Mouse (Mus musculus) NIH3T3 (cell line): ENCODE results near the gene Gm17455.

Experiments
- DNase-seq: peaks from one replicate; pipeline ENCODE4 v3.0.0-alpha.2; 2012; ENCODE audit warnings: low read depth

Gene Gm17455

GRCm38 (mm10) chr10:60399449-60399848 is at the start of gene Gm17455:
Gene Gm17455 (plus strand): TSS chr10:60399726.
- DNase-seq = no peak

GRCm38 (mm10) chr10:60350077-60350804 is 49.3 kb upstream of the Gm17455 start:
- DNase-seq = no peak

GRCm38 (mm10) chr10:60350805-60351167 is 48.7 kb upstream of the Gm17455 start:
- DNase-seq = peak; percentile 97

DNA sequence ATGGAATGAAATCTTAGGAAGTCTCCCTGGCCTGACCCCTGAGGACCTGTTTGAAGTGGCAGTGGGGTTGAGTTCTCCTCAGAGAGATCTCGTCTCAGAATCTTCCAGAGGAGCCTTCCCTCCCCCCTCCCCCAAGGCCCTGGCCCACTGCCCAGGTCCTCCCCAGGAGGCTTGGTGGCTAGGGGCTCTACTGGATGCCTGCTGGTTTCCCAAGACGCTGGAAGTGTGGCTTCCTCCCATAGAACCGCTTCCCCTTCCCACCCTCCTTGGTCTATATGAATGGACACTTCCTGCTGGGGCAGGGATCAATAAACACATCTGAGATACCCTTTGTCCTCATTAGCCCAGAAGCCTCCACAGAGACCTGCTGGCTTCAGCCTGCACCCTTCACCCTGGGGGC is 48.3 kb upstream of the Gm17455 start:
- DNase-seq = peak; percentile 63

DNA sequence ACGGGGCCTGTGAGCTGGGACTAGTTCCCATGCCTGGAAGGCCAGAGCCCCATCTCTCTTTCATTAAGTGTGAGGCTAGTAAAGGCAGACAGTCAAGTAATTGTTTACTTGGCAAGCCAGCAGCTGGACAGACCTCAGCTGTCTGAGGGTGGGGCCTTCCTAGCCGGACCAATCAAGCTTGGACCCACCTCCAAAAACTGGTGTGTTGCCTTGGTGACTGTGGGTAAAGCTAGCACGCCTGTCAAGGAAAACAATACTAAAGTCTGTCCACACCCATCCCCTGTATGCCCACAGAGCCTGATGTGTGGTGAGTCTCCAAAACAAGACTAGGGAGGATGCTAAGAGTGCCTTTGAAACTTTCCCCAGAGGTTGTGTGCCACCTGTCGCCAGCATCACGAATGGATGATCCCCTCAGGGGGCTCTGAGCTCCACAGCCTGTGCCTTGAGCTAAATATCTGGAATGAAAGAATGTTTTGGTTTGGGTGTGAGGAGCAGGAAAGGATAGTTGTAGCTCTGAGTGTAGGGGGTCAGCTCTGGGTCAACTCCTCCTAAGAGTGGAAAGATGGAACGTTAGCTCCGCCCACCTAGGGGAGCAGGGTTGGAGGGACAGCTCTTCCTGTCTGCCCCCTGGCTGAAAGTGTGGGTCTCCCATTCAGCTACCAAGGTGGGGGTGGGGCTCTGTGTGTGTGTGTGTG is 47.6 kb upstream of the Gm17455 start:
- peak; percentile 93 for DNase-seq

DNA sequence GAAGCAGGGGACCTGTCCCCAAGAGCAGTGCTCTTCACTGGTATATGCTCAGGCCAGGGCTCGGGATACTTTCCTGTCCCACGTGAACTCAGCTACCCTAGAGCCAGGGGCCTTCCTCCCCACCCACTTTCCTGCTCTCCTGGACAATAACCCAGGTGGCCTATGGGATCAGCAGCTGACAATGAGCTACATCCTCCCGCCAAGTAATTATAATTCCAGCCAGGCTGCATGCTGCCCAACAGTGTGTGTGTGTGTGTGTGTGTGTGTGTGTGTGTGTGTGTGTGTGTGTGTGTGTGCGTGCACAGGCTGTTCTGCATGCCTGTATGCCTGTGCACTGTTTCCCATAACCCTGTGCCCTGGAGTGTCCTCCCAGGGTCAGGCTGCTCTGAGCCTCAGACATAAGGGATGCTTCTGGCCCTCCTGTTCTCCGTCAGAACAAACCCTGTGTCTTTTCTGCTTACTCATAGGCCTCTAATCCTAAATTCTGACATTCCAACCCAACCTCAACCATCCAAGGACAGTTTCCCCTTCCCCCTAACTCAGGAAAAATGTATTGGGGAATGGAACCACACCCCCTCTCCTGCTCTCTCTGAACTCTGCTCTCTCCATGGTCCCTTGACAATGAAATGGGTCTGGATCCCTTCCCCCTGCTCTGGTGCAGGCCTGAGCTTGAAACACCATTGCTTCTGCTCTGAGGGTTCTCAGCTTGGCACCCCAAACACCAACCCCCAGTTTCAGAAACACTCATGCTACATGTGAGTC is 46.1 kb upstream of the Gm17455 start:
- peak; percentile 77 for DNase-seq

DNA sequence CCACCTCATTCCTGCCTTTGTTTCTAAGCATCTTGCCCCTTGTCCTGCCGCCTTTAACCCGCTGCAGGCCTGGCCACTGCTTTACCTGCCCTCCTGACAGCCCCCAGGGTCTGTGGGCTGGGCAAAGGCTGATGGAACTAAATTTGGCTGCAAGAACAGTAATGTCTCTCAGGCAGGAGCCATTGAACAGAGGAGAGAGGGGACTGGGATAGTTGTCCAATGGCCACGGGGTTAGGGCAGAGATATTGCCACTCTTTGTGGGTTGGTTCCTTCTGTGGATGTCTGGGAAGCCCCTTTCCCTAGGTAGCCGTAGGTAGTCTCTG is 45.6 kb upstream of the Gm17455 start:
- DNase-seq = no peak

DNA sequence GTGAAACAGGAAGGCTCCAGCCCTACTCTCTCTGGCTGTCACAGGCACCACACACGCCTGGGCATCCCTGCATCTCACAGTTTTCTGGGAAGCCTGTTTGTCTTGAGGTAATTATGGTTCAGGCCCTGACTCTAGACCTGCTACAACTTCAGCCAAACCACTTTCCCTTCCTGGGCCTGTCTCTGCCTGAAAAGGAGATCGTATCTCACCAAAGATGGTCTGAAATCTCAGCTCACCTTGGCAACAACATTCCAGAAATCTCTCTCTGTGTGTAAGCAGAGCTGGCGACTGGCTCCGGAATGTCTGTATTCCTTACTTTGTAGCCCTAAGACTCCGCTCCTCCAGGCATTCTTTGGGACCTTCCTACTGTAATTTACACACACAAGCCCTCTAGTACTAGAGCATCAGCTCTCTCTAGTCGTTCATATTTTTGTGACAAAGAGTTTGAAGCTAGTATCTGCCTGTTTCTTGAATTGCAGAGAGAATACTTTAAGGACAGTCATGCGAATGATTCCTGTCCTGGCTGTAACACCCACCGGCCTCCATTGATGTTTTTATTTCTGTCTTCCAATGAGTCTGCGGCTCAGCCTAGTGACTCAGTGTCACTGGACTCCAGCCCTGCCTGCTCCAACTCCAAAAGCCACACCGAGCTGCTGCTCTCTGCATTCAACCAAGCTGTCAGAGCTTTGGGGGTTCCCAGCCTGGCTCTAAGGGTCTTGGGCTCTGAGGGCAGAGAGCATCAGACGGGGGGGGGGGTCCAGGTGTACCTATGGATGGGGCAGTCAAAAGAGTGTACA is 44.4 kb upstream of the Gm17455 start:
- DNase-seq = peak; percentile 88

- DNase-seq = peak; percentile 78
These were observed 42.1 kb upstream of the Gm17455 start for GRCm38 (mm10) chr10:60357441-60357840.

DNA sequence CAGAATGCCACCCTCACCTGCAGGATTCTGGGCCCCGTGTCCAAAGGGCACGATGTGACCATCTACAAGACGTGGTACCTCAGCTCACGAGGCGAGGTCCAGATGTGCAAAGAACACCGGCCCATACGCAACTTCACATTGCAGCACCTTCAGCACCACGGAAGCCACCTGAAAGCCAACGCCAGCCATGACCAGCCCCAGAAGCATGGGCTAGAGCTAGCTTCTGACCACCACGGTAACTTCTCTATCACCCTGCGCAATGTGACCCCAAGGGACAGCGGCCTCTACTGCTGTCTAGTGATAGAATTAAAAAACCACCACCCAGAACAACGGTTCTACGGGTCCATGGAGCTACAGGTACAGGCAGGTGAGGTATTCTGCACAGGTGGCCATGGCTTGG is 41.6 kb upstream of the Gm17455 start:
- no peak for DNase-seq

DNA sequence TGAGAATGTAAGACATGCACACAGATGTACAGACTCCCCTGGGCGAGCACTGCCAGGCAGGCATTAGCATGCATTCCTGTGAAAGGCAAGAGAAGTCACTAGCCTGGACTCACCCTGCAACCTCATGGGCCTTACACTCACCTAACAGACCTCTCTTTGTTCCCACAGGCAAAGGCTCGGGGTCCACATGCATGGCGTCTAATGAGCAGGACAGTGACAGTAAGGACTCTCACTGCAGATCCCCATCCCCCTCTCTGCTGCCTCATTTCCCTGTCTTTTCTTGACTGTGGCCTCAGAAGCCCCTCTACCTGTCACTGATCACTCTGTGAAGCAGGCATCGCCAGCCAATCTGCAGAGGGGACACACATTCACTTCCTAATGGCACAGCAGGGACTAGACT is 40.8 kb upstream of the Gm17455 start:
- DNase-seq = no peak

GRCm38 (mm10) chr10:60361615-60362309 is 37.8 kb upstream of the Gm17455 start:
- no peak for DNase-seq

- DNase-seq = no peak
These were observed 37.3 kb upstream of the Gm17455 start for GRCm38 (mm10) chr10:60362310-60362628.

DNA sequence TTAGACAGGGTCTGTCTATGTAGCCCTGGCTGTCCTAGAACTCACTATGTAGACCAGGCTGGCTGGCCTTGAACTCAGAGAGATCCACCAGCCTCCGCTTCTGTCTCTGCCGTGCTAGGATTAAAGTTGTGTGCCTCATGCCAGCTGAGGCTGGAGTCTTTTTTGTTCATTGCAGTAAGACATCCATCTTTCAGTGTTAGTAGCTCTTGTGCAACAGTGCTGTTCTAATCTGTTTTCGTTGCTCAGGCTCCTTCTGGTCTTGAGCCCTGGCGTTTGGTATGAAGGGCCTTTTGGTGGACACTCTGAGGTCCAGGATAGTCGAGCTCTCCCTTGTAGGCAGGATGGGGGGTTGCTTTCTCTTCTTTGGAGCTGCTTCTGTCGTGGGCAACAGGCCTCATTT is 36.1 kb upstream of the Gm17455 start:
- DNase-seq = peak; percentile 69

DNA sequence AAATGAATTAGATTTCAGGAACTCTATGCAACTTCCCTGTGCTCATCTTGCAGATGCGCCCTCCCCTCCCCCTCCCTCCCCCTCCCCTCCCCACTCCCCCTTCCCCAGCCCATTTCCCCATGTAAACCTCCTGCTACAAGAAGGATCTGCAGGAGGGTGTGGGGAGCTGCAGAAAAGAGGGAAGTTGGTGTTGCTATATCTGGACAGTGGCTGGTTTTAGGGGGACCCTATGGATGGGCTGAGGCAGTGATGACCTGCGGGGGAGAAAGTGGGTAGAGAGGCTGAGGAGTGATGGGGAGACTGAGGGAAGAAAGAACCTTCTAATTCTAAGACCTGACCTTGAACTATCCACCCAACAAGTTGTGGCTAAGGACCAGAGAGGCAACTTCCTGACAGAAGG is 32.4 kb upstream of the Gm17455 start:
- no peak for DNase-seq

- no peak for DNase-seq
These were observed 31.6 kb upstream of the Gm17455 start for GRCm38 (mm10) chr10:60367904-60368303.

DNA sequence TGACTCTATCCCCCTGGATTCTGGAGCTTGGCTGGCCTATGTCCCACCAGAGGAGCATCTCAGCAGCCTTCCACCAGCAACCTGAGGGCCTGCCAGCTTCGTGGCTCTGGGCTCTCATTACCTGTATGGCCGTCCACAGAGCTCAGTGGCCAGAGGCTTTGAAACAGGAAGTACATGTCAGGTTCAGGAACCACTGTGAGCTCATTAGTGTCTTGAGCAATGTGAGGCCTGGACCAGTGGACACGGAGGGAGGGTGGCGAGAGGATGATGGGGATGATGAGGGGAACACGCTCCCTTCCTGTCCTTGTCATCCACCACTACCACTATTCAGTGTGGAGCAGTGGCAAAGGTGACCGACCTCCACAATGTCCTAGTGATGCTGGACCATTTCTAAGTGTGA is 30.1 kb upstream of the Gm17455 start:
- no peak for DNase-seq

DNA sequence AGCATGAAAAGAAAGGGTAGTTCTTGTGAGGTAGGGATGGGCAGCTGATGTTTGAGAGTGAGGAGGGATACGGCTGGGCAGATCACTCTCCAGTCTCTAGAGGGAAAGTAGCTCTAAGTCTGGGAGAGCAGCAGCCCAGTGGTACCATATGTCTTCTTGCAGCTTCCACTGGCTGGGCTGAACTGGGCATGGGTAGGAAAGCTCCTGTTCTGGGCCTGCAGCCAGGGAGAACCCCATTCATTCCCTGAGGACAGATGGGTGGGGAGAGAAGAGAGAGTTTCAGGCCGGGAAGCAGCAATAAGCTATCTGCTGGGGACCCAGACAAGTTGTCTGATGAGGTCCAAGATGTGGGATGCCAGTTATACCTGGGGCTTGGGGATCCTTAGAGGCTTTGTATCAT is 29.4 kb upstream of the Gm17455 start:
- DNase-seq = peak; percentile 62

DNA sequence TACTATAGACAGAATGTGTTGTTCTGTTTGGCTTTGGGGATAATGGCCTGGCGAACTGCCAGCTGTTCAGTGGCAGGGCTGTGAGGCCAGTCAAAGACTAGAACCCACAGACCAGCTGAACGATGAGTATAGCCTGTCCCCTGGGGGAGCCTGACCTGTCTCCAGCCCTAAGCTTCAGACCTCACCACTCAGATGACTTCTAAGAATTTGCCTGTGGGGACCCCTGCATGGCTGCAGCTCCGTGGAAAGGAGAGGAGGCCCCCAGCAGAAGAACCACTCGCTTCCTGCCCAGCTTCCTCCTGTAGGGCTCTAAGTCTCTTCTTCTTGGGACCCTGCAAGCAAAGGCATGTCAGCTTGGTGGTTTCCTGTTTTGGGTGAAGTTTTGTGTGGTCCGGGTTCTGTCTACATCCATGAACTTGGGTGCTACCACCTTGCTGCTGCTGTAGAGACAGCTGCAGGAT is 28.9 kb upstream of the Gm17455 start:
- no peak for DNase-seq

GRCm38 (mm10) chr10:60371596-60372386 is 27.7 kb upstream of the Gm17455 start:
- no peak for DNase-seq

DNA sequence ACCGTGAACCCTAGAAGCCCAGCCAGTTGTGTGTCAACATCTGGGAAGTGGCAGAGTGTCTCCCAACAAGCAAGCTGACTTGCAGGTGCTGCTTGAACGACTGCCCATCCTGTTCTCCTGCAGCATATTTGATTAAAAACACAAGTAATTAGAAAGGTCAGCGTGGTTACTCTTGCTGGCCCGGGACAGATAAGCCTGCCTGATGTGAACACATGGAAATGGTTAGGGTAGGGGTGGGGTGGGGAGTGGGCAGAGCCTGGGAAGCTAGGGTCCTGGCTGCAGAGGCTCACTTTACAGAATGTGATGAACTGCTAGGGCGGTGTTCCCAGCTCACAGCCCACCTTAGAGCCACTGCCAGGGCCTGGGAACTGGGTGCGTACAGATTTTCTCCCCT is 26.0 kb upstream of the Gm17455 start:
- DNase-seq = no peak
